Mouse (Mus musculus) midbrain, embryonic 14.5 days (tissue): ENCODE data around the gene Grk6. TPM values are rescaled to one million over a fixed set of nuclear protein-coding genes. Genes with fewer than 3 reads are reported as not detected.
A peak's percentile ranks its signal among the peaks of the same experiment; 100 is the strongest.
"Not testable (repeated sequence)": the region's sequence is repeated elsewhere in the genome, so short reads cannot be mapped to it uniquely, and the experiment has no call there.

ENCODE experiments used
- ATAC-seq: fragments of 200-750 bp; cut with Nextera tagmentation; 2 replicates; pipeline ENCODE4 v1.8.0; 2017; ENCODE audit warnings: moderate number of reproducible peaks, moderate library complexity; ENCODE audit not compliant: low FRiP score, low TSS enrichment
- DNase-seq: peaks from one replicate; pipeline ENCODE4 v3.0.0-alpha.2; 2015
- H3K27ac ChIP-seq: fragments of 300-500 bp; sonication (generic); replicated peaks from 2 replicates; pipeline ENCODE4 v1.5.1; 2014; ENCODE audit warnings: mild to moderate bottlenecking, low read depth, low read length, moderate library complexity
- H3K27me3 ChIP-seq: fragments of 300-500 bp; sonication (generic); 2 replicates; pipeline ENCODE4 v1.6.1; 2014; ENCODE audit warnings: low read length, control low read depth, mixed read lengths; ENCODE audit not compliant: control insufficient read depth, insufficient read depth
- H3K36me3 ChIP-seq: fragments of 300-500 bp; sonication (generic); 2 replicates; pipeline ENCODE4 v1.6.1; 2014; ENCODE audit warnings: low read length, control low read depth; ENCODE audit not compliant: control insufficient read depth, insufficient read depth
- H3K4me1 ChIP-seq: fragments of 300-500 bp; sonication (generic); 2 replicates; pipeline ENCODE4 v1.6.1; 2014; ENCODE audit warnings: mild to moderate bottlenecking, antibody characterized with exemption, low read length, control low read depth; ENCODE audit not compliant: control insufficient read depth, insufficient read depth
- H3K4me2 ChIP-seq: fragments of 300-500 bp; sonication (generic); 2 replicates; pipeline ENCODE4 v1.6.1; 2014; ENCODE audit warnings: mild to moderate bottlenecking, low read length, moderate library complexity
- H3K4me3 ChIP-seq: fragments of 300-500 bp; sonication (generic); replicated peaks from 2 replicates; pipeline ENCODE4 v1.5.1; 2014; ENCODE audit warnings: low read depth, low read length
- H3K9ac ChIP-seq: fragments of 300-500 bp; sonication (generic); replicated peaks from 2 replicates; pipeline ENCODE4 v1.6.1; 2014; ENCODE audit warnings: mild to moderate bottlenecking, low read length, moderate library complexity
- H3K9me3 ChIP-seq: fragments of 300-500 bp; sonication (generic); 2 replicates; pipeline ENCODE4 v1.6.1; 2016; ENCODE audit warnings: low read length, control low read depth, mixed read lengths; ENCODE audit not compliant: control insufficient read depth
- WGBS: fragments of 180-500 bp; shearing (Covaris S2); extraction: QIAGEN DNeasy Blood & Tissue Kit; methylation state at CpG from one replicate; pipeline ENCODE4 v1.1.7; 2014; 5-methylcytosine and 5-hydroxymethylcytosine counted together
- polyA plus RNA-seq: library from polyadenylated mRNA; unstranded; fragments of >200 nt; fragmentation: Nextera tagmentation; extraction: Ambion mirVana; gene quantifications from 2 replicates; pipeline ENCODE4 v1.2.1, GENCODE M21; 2014

Grk6 gene
- polyA plus RNA-seq, 1 experiment from 2014 or later, result 44.0 TPM

DNA sequence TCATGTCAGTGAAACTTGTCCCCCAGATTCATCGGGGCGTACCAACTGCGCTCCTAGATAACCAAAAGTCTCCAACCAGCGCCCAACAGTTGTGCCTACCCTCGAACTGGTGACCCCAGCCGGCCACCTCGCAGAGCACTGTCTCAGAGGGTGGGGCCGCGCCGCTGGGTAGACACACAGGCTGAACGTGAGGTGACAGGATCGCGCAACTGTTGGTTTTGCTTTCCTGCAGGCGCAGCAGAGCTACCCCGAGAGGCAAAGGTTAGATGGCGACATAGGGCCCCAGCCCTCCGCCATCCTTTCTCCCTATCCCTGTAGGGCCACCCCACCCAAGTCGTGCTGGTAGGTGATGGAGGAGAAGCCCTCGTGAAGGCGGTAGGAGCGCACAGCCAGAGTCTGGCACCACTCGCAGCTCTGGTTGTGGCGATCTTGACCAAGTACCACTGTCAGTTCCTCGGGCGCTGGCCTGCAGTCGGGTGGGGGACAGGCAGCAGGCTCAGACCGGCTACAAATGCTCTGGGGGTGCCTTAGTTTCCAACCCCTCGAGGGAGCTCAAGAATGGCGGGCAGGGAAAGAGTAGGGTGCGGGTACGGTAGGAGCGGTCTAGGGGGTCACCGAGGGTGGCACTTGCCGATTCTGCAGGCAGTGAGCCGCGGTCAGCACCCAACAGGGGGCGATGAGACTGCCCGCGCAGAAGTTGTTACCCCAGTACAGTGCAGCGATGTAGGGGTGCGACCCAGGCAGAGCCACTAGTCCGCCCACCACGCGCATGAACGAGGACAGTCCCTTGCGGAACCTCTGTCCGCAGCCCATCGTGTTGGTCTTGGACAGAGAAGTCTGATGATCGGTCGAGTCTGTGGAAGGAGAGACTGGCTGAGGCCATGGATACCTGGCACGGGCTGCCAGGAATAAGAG lies 24.6 kb upstream of the Grk6 start:
- ATAC-seq (no peak), DNase-seq (no peak)
- 32% methylated on average over 51 of the region's 51 CpGs for WGBS
- peaks cover 5% of the 10 kb centered on the region; the same call in 1 of the 2 replicates for H3K4me1 ChIP-seq
- H3K27ac ChIP-seq, result no peak overlapping the region
- H3K9me3 ChIP-seq, result no peaks in the 10 kb centered on the region
- 0 out of 2 replicates have a peak overlapping the region, but pooled peaks have one; percentile 16 for H3K9ac ChIP-seq
- H3K36me3 ChIP-seq, result no peaks in the 10 kb centered on the region
- H3K4me2 ChIP-seq, result no peak overlapping the region
- peaks cover 32% of the 10 kb centered on the region for H3K27me3 ChIP-seq
- H3K4me3 ChIP-seq, result no peak overlapping the region

DNA sequence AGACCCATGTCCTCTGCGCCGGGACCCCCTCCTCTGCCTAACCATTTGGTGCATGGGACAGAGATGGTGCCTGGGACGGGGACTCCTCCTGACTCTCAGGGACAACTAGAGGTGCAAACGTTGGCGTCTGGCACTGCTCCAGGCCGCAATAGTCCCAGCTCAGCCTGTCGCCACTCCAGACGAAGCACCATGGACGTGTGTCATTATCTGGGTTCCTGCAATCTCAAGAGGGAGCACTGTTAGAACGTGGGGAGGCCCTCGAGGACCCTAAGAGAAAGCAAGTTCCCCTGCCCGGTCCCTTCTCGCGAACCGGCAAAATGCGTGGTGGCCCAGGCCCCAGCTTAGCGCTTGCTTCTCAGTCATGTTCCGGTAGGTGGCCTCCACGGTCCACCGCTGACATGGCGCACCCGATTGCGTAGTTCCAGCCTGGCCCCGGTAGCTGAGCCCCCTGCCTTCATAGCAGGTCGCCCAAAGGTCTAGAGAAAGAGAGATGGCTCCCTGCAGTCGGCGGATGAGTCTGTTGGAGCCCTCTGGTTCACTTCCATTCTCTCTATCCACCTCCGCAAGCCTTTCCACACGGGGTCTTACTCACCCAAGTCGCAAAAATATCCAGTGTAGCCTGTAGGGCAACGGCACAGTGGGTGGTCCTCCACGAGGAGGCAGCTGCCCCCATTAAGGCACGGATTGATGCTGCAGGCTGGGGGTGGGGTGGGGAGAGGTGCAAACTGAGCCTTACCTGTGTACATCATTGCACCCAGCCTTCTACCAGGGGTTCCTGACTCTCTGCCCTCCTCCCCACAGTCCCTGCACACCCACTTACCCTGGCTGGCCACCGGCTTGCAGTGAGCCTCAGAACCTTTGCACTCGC lies 23.7 kb upstream of the Grk6 start:
- no peak overlapping the region for H3K27ac ChIP-seq
- H3K4me2 ChIP-seq, result peak overlapping the region; percentile 46
- WGBS, result 11% methylated on average over 35 of the region's 35 CpGs
- H3K27me3 ChIP-seq, result peaks cover 32% of the 10 kb centered on the region
- peak overlapping the region; percentile 26; the same call in 1 of the 2 replicates for H3K9ac ChIP-seq
- H3K4me3 ChIP-seq, result peak overlapping the region; percentile 9; the same call in 1 of the 2 replicates
- ATAC-seq, result peak; percentile 34; the same call in 1 of the 2 replicates
- H3K9me3 ChIP-seq, result no peaks in the 10 kb centered on the region
- DNase-seq, result peak; percentile 84
- no peaks in the 10 kb centered on the region for H3K36me3 ChIP-seq
- peaks cover 5% of the 10 kb centered on the region; the same call in 1 of the 2 replicates for H3K4me1 ChIP-seq

DNA sequence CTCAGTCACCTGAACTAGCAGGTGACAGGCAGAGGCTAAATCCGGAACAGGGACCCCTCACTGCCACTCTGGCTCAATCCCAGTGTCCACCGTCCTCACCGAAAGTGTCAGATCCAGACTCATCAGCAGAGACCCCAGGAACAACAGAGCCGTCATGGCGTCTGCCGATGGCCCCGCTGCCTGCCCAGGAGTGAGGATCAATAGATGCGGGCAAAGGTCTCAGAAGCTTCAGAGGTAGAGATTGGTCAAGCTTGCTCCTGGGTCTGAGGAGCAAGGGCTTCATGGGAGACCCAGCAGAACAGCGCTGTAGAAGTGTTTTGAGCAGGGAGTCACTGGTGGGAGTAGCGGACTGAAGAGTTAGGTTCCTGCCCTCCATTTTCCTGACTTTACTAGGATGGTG lies 18.3 kb upstream of the Grk6 start, which contains the start of gene F12:
TSS of gene F12 (minus strand) at position 181 of the 400 bp plus-strand sequence.
- 91% methylated on average over 10 of the region's 10 CpGs for WGBS
- Histone ChIP-seq H3K4me3 (no peak within 1 kb of the TSS), H3K36me3 (no peaks in the 10 kb centered on the region), H3K27me3 (peaks cover 6% of the 10 kb centered on the region), H3K9ac (no peak within 1 kb of the TSS), H3K9me3 (no peaks in the 10 kb centered on the region), H3K4me2 (no peak within 1 kb of the TSS), H3K4me1 (peaks cover under 1% of the 10 kb centered on the region; the same call in 1 of the 2 replicates), H3K27ac (no peak within 1 kb of the TSS)
- ATAC-seq (no peak), DNase-seq (no peak)

DNA sequence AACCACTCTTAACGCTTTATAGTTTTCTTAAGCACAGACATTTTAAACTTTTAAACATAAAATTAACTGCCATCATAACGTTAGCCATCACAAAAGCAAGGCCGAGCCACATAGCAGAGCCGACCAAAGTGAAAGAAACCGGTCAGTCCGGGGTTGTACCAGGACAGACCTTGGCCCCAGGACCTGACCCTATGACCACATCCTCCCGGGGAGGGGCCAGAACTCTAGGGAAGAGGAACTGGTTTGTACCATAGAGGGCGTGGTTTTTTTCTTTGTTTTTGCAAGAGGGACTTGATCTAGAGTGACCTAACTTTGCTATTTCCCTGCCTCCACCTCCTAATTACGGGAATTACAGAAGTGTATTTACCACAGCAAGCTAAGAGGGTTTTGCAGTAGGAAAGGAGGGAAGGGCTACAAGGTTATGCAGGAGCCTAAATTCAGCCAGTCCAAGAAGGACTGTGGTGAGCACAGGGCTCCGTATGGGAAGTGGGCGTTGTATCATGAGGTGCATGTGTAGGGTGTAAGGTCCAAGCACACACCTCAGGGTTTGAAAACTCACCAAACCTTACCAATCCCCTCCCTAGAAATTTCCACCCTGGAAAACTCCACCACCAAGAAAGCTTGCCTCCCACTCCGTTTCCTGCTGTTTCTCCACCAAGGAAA lies 15.5 kb upstream of the Grk6 start:
- H3K4me2 ChIP-seq, result no peak overlapping the region
- H3K4me1 ChIP-seq, result no peaks in the 10 kb centered on the region
- WGBS, result 81% methylated on average over 12 of the region's 12 CpGs
- no peak overlapping the region for H3K9ac ChIP-seq
- ATAC-seq, result no peak
- H3K27ac ChIP-seq, result no peak overlapping the region
- DNase-seq, result no peak
- H3K9me3 ChIP-seq, result no peaks in the 10 kb centered on the region
- H3K36me3 ChIP-seq, result no peaks in the 10 kb centered on the region
- H3K4me3 ChIP-seq, result no peak overlapping the region
- H3K27me3 ChIP-seq, result no peaks in the 10 kb centered on the region

DNA sequence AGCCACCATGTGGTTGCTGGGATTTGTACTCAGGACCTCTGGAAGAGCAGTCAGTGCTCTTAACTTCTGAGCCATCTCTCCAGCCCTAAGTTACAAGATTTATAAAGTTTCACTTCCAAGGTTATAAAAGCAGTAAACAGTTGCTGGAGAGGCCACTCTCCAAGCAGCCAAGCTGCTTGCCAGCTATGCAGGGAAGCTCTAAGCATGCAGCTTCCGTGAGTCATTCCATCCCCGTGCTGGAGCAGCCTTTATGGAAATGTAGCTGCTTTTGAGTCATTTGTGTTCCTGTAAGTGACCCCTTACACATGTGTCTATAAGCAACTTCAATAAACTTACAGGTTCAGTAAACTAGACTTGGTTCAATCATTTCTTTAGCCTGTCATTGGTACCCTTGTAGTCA lies 14.3 kb upstream of the Grk6 start:
- no peak overlapping the region for H3K27ac ChIP-seq
- ATAC-seq (no peak), DNase-seq (no peak)
- H3K9me3 ChIP-seq, result no peaks in the 10 kb centered on the region
- H3K4me2 ChIP-seq, result no peak overlapping the region
- no peaks in the 10 kb centered on the region for H3K36me3 ChIP-seq
- 82% methylated on average over 2 of the region's 2 CpGs for WGBS
- H3K4me1 ChIP-seq, result no peaks in the 10 kb centered on the region
- no peak overlapping the region for H3K4me3 ChIP-seq
- H3K9ac ChIP-seq, result no peak overlapping the region
- H3K27me3 ChIP-seq, result no peaks in the 10 kb centered on the region

DNA sequence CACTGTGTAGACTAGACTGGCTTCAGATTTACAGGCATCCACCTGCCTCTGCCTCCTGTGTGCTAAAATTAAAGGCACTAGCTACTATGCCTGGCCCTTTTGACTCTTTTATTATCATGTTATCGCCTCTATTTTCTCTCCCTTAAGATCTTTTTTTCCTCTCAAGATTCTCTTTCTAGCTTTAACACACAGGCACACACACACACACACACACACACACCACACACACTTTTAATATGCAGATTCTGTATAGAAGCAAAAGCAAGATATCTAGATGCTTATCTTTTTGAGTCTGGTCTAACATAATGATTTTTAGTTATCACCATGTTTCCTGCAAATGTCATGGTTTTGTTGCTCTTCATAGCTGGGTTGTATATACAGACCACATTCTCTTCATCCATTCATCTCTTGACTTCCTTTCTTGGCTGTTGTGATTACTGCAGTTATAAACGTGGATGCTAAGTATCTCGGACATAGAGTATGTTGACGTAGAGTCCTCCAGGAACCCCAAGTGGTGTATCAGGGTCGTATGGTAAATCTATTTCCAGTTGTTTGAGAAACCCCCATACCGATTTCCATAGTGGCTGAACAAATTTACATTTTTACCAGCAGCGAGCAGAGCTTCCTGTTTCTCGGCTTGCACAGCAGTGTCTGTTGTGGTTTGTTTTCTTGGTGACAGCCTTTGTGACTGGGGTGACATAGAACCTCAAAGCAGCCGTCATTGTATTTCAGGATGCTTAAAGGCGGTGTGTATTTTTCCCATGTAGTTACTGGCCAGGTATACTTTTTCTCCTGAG lies 12.8 kb upstream of the Grk6 start:
- H3K36me3 ChIP-seq, result no peaks in the 10 kb centered on the region
- H3K27ac ChIP-seq, result no peak overlapping the region
- H3K27me3 ChIP-seq, result no peaks in the 10 kb centered on the region
- H3K4me3 ChIP-seq, result no peak overlapping the region
- DNase-seq (no peak), ATAC-seq (no peak)
- no peak overlapping the region for H3K9ac ChIP-seq
- H3K9me3 ChIP-seq, result no peaks in the 10 kb centered on the region
- WGBS, result 77% methylated on average over 10 of the region's 10 CpGs
- H3K4me2 ChIP-seq, result no peak overlapping the region
- no peaks in the 10 kb centered on the region for H3K4me1 ChIP-seq

DNA sequence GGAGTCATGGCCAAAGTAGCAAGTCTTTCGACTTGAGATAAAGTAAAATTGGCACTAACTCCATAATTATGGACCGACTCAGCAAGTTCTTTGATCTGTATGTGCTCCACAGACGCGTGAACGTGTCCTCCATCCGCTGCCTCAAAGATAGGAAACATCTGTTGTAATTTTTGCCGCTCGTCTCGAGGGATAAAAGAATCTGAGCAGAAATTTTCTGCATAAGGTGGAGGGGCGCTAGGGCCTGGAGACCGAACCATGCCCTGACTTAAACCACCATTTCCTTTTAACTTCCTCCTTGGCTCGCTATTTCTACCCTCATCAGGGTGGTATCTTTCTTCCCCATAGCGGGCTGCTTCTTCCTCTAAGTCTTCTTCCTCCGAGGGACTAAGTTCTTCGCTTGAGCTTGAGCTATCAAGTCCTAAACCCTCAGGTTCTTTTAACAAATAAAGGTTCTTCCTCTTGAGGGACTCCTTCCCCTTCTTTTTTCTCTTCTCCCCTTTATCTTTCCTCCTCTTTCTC lies 7.7 kb upstream of the Grk6 start:
- H3K4me1 ChIP-seq, H3K9me3 ChIP-seq, H3K27ac ChIP-seq, H3K4me3 ChIP-seq, DNase-seq, H3K27me3 ChIP-seq, ATAC-seq, H3K4me2 ChIP-seq, H3K9ac ChIP-seq, H3K36me3 ChIP-seq: not testable (repeated sequence)
- 92% methylated on average over 14 of the region's 15 CpGs for WGBS
